Mouse (Mus musculus) ES-E14 (cell line): Measurements from ENCODE around the gene Dohh.

Experiments used
- HCFC1 ChIP-seq: IDR thresholded peaks from 2 replicates; pipeline ENCODE4 v1.6.1; 2012; ENCODE audit warnings: low read length, inconsistent platforms, borderline replicate concordance; ENCODE audit not compliant: insufficient read depth
- ZNF384 ChIP-seq: IDR thresholded peaks from 2 replicates; pipeline ENCODE4 v1.6.1; 2012; ENCODE audit warnings: low read depth, low read length, inconsistent platforms

- TF ChIP-seq HCFC1 = no peak
- no peak for TF ChIP-seq ZNF384
These were observed 21.5 kb downstream of the Dohh start for GRCm38 (mm10) chr10:81405588-81406201.
